Mouse (Mus musculus) heart, postnatal 0 days (tissue): ENCODE measurements around the gene Prkcb.

Experiments used
- CTCF ChIP-seq: IDR thresholded peaks from 2 replicates; pipeline ENCODE4 v1.5.1; 2016; ENCODE audit warnings: antibody characterized with exemption, control low read depth, low read depth
- EP300 ChIP-seq: IDR thresholded peaks from 2 replicates; pipeline ENCODE4 v1.6.1; 2016; ENCODE audit warnings: antibody characterized with exemption, low read depth

GRCm38 (mm10) chr7:122656671-122657070 lies 368.1 kb downstream of the Prkcb start:
- TF ChIP-seq CTCF (no peak), EP300 (no peak)
